Mouse (Mus musculus) ovary, postnatal 36 days (tissue): ENCODE measurements around the gene Olfr1424.
"Not testable (repeated sequence)": the region's sequence is repeated elsewhere in the genome, so short reads cannot be mapped to it uniquely, and the experiment has no call there.

ENCODE experiments used
- DNase-seq: peaks from one replicate; pipeline ENCODE4 v3.0.0; 2022; ENCODE audit warnings: low spot score, mixed read lengths

The Olfr1424 gene

GRCm38 (mm10) chr19:12062582-12062981, at the start of gene Olfr1424:
TSS of gene Olfr1424 (minus strand) at chr19:12062682.
- DNase-seq = not testable (repeated sequence)

GRCm38 (mm10) chr19:12104541-12104940, 42.1 kb upstream of the Olfr1424 start:
- no peak for DNase-seq

- DNase-seq = no peak
These were observed 40.8 kb upstream of the Olfr1424 start, which contains the start of gene Olfr1427 for GRCm38 (mm10) chr19:12103234-12103633. TSS of gene Olfr1427 (minus strand) at chr19:12103334.

- DNase-seq = no peak
These were observed 29.4 kb upstream of the Olfr1424 start, which contains the start of gene Olfr1426 for GRCm38 (mm10) chr19:12091913-12092312. TSS of gene Olfr1426 (minus strand) at chr19:12092013.

GRCm38 (mm10) chr19:12077631-12078030, 15.1 kb upstream of the Olfr1424 start, which contains the start of gene Olfr1425:
TSS of gene Olfr1425 (minus strand) at chr19:12077731.
- not testable (repeated sequence) for DNase-seq

GRCm38 (mm10) chr19:12069546-12069945, 7.1 kb upstream of the Olfr1424 start:
- not testable (repeated sequence) for DNase-seq

GRCm38 (mm10) chr19:12067806-12068205, 5.3 kb upstream of the Olfr1424 start:
- DNase-seq = not testable (repeated sequence)

- no peak for DNase-seq
These were observed 19.3 kb downstream of the Olfr1424 start for GRCm38 (mm10) chr19:12043163-12043562.

GRCm38 (mm10) chr19:12041217-12041616, 21.3 kb downstream of the Olfr1424 start, which contains the start of gene Olfr1423:
TSS of gene Olfr1423 (minus strand) at chr19:12041317.
- DNase-seq = no peak

GRCm38 (mm10) chr19:12037727-12038126, 24.8 kb downstream of the Olfr1424 start:
- no peak for DNase-seq

- DNase-seq = no peak
These were observed 35.9 kb downstream of the Olfr1424 start for GRCm38 (mm10) chr19:12026606-12027005.

GRCm38 (mm10) chr19:12025333-12025732, 37.1 kb downstream of the Olfr1424 start:
- DNase-seq = no peak

GRCm38 (mm10) chr19:12024149-12024548, 38.3 kb downstream of the Olfr1424 start:
- no peak for DNase-seq

GRCm38 (mm10) chr19:12016192-12016591, 46.3 kb downstream of the Olfr1424 start:
- DNase-seq = no peak

- DNase-seq = no peak
These were observed 46.8 kb downstream of the Olfr1424 start for GRCm38 (mm10) chr19:12015708-12016107.

- DNase-seq = peak; percentile 51
These were observed 49.3 kb downstream of the Olfr1424 start for GRCm38 (mm10) chr19:12013228-12013627.

GRCm38 (mm10) chr19:12012615-12013014, 49.9 kb downstream of the Olfr1424 start:
- no peak for DNase-seq

- DNase-seq = peak; percentile 84
These were observed 50.6 kb downstream of the Olfr1424 start for GRCm38 (mm10) chr19:12011560-12012556.

- peak; percentile 42 for DNase-seq
These were observed 51.4 kb downstream of the Olfr1424 start for GRCm38 (mm10) chr19:12010916-12011559.

GRCm38 (mm10) chr19:12010281-12010771, 52.2 kb downstream of the Olfr1424 start:
- DNase-seq = peak; percentile 66

GRCm38 (mm10) chr19:12009501-12010280, 52.8 kb downstream of the Olfr1424 start:
- DNase-seq = peak; percentile 51
